Mouse (Mus musculus) cerebellum, postnatal 25 days (tissue): Measurements from ENCODE around the gene Tnfrsf21.
A peak's percentile ranks its signal among the peaks of the same experiment; 100 is the strongest.

Experiments used
- DNase-seq, 2 experiments: peaks; one replicate each; pipeline ENCODE4 v3.0.0; 2021; ENCODE audit warnings: mixed read lengths in 2 of 2

The Tnfrsf21 gene

DNA sequence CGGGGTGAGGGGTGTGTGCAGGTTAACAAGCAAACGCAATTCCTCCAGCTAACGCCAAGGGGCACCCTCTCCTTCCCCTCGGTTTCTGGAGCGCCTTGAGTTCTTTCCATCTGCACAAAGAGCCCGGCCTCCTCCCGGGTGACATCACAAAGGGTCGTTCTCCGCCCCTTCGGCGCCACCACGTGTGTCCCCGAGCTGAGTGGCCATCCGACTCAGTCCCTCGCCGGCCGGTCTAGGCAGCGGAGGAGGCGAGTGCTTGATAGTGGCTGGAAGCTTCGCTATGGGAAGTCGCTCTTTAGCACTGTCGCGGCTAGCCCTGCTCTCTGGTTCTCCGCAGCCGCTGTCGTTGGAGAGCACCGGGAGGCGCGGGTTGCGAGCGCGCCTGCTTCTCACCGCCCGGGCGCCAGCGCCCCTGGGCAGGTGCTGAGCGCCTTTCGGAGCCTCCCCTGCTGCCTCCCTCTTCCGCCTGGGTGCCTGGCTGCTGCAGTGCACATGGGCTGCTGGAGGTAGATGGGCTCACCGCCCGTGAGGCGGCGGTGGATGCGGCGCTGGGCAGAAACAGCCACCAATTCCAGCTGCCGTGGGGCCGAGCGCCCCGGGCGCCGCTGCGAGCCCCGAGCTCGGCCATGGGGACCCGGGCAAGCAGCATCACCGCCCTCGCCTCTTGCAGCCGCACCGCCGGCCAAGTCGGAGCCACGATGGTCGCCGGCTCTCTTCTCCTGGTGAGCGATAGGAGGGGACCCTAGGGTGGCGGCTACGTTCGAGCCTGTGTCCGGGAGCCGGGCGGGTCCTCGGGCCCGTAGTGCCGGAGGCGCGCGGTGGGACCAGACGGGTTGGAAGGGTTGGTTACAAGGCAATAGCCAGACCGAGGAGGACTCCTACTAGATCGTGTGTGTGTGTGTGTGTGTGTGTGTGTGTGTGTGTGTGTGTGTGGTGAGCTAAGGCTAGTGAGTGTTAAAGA lies at the start of gene Tnfrsf21:
TSS of gene Tnfrsf21 (plus strand) at position 185 of the 961 bp plus-strand sequence.
- DNase-seq, result peak; percentile 92 to 93

DNA sequence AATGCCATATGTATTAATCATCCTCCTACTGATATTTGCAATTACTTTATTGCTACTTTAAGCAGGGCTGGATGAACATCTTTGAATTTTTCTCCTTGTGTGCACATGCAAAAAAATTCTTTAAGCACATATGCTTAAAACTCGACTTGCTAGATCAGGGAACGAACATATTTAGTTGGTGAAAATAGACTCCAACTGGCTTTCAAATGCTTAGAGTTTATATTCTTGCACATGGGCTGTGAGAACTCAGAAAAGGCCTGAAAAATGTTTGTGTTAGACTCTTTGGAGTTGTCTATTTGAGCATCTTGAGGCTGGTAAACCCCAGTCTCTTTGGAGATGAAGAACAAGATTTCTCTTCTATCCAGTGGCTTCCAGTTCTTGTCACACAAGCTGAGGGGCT lies 48.2 kb upstream of the Tnfrsf21 start:
- no peak for DNase-seq

DNA sequence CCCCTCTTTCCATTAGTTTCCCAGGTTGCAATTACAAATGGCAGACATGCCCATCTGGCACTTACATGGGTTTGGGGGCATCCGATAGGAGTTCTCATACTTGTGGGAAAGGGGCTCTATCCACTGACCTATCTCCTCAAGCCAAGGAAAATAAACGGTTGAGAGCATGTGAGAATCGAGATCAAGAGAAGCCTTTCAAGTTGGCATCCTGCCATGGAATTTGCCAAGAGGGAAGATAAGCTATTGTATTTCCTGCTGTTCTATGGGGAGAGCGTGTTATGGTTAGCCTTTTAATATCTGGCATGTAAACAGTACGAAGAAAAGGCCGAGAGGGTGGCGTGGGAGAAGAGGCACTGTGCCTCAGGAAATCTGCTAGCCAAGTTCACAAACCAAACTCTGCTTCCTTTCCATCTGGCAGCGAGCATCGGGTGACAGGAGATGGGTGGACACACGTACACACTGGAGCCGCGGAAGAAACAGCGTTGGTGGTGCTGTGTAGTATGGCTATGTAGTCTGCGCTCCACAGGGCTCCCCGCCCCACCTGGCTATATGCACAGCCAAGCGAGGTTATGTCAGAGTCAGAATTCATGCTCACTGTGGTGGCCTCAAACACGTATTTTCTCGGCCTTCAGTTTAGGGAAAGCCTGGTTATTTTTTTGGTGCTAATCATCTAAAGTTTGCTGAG lies 40.9 kb upstream of the Tnfrsf21 start:
- peak; percentile 7 to 13 for DNase-seq

DNA sequence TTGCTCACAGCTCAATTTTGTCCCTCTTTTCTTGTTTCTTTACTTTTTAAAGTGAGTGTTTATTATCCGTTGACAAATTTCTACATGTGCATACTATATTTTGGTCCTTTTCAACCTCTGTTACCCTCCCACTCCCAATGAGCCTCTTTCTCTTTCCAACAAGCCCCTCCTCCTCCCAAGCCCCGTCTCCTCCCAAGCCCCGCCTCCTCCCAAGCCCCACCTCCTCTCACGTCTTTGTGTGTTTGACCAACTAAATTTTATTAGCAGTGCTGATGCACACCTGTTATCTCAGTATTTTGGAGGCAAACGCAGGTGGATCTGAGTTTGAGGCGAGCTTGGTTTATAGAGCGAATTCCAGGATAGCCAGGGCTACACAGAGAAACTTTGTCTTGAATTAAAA lies 38.6 kb upstream of the Tnfrsf21 start:
- DNase-seq, result no peak

- DNase-seq, result no peak
These were observed 38.0 kb upstream of the Tnfrsf21 start for GRCm38 (mm10) chr17:42978345-42978744.

DNA sequence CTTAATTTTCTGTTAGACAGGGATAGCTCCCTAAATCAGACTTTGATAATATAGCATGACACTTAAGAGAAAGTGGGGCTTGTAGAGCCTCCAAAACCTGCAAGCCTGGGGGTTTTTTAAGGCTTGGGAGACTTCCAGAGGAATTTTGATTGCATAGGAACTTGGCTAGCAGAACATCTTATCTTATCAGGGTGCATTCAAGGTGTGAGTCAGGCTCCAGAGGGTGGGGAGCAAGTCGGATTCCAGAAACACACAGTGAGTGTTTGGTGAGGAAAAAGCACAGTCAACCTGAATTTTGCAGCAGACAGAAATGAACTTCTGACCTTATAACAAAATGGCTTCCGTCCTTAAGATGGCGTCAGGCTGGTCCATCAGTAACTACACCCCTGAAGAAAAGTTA lies 34.5 kb upstream of the Tnfrsf21 start:
- no peak for DNase-seq

DNA sequence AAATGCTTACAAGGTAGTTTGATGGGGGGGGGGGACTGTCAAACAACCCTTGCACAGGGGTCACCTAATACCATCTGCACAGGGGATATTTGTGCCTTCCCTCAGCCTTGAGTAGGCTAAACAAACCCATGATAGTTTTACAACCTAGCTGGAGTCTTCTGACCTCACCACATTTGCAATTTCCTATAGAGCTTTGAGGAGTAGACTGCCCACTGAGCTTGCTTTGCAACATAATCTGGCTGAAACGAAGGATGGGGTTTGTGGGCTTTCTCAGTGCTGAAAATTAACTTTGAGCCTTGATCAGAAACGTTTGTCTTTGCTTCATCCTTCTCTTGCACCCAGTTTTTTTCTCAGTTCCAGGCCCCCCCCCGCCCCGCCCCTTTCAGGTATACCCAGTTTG lies 33.8 kb upstream of the Tnfrsf21 start:
- DNase-seq, result no peak

DNA sequence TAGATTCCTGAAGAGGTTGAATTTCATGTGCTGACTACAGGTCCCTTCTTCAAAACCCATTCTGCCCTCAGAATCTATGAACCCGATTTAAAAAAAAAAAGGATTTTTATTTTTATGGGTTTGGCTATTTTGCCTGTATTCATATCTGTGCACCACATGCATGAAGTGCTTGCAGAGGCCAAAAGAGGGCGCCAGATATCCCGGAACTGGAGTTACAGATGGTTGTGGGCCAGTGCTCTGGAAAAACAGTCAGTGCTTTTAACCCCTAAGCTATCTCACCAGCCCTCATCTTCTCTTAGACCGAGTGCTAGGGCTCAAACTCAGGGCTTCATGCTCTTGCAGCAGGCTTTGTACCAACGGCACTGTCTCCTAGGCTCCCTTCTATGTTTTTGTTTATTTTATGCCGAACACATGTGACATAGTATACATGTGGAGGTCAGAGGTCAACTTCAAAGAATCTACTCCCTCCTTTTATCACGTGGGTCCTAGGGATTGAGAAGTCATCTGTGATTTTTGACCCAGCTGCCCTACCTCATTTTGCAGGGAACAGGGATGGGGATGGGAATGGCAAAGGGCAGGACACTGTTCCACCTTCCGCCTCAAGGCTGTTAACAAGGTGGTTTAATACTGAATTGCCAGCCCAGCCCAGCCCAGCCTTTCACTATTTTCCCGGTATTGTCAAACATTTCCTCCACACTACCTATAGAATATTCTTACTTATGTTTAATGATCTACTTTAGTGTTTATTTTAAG lies 30.3 kb upstream of the Tnfrsf21 start:
- peak in 1 of 2 experiments; percentile 11 for DNase-seq

DNA sequence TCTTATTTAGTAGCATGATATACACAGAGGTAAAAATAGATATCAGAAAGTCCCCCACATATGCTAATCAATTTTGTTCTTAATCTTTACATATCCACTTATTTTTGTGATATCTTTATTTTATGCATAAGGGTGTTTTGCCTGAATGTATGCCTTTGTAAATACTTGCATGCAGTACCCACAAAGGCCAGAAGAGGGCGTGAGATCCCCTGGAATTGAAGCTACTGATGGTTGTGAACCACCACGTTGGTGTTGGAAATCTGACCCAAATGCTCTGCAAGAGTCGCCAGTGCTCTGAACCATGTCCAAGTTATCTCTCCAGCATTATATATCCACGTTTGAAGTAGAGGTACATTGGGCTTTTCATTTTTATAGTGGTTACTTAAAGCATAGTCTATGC lies 28.7 kb upstream of the Tnfrsf21 start:
- DNase-seq, result peak in 1 of 2 experiments; percentile 9

DNA sequence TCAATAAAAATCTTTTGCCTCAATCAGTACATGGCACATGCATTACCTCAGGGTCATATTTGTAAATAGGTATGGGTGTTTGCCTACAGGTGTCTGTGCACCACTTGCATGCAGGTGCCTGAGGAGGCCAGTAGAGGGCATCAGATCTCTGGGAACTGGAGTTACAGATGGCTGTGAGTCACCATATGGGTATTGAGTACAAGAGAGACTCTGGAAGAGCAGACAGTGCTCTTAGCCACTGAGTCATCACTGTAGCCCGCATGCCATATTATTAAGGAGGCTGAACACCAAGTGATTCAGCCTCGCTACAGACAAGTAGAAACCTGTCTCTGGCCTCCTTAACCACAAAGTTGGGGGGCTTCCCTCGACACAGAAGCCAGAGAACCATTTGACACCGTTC lies 26.4 kb upstream of the Tnfrsf21 start:
- no peak for DNase-seq

DNA sequence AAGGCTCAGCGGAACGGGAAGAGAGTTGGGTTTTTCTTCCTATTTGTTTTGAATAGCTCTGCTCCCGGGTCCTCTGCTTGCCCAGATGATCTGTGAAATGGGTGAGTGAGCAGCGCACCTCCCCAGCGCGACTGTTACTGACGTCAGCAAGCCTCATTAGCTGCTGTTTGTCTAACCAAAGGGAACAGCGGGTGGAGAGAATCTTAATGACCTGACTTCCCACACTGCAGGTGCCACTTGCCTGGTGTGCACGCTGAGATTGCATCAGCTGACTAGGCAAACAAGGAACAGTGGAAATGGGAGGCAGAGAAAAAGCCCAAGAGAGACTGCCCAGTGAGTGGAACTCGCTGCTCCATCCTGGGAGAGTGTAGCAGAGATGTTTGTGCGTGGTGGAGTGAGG lies 25.2 kb upstream of the Tnfrsf21 start:
- no peak for DNase-seq

DNA sequence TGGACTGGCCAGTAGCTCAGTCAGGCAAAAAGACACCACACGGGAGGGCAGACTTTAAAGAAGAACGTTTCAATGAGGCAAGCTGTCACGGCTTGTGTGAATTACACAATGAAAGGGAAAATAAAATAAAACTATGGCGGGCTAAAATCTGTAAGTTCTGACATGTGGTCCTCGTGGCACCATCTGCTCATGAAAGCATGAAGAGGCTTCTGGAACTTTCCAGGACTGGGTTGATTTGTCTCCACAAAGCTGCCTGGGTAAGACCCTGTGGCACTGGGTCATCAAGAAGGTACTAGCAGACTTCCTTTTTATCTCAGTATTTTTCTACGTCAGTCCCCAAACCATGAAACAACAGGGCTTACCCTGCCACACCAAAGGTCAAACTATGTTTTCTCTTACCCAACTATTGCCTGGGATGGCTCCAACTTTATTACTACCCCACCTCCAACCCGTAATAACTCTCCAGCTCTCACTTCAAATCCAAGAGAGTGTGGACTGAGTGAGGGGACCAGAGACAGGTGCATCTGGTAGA lies 16.8 kb upstream of the Tnfrsf21 start:
- no peak for DNase-seq

DNA sequence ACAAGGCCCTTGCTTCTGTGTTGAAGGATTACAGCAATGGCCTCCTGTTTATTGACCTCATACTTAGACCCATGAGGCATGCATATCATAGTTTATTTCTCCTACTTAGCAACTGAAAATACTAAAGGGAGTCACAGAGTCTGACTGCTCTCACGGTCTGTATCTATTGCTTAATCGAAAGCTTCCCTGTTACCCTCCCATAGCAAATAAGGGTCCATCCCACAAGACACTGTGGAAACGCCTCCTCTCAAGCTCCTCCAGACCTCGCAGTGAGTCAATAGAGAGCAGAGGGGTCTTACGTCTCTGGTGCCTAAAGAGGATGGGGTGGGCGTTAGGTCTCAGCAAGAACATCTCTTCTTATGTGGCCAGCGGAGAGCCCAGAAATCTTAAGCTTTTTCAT lies 15.8 kb upstream of the Tnfrsf21 start:
- no peak for DNase-seq

- DNase-seq, result peak; percentile 59 to 78
These were observed 3.6 kb upstream of the Tnfrsf21 start for GRCm38 (mm10) chr17:43012718-43013117.

DNA sequence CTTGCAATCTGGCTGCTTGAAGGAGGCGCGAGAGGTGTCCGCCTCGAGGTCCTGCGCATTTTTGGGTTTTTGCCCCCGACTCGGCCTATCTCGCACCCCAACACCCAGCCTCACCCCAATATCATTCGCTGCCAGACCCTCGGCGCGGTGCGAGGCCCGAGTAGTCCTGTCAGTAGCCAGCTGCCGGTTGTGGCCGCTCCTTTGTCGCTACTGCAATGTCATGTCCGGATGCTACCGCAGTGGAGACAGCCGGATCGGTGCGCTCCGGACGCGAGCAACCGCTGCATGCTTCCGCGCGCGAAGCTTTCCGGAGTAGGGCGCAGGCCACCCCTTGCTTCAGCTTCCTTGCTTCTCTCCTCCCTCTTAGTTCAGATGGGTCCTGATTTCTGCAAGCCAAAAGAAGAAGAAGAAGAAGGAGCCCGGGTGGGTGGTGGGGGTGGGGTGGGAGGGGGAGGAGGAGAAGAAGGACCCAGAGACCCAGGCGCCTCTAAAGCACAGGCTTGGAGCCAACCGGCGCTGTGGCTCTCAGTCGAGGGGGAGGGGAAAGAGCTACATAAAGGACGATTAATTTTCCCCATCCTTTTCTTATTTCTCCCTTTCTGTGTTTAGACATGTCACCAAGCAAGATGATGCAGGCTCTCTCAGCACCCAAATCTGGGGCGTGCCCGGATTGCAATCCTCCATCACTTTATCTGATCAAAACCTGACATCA lies 1.1 kb downstream of the Tnfrsf21 start:
- DNase-seq, result peak; percentile 63 to 65

GRCm38 (mm10) chr17:43018071-43018470 lies 1.7 kb downstream of the Tnfrsf21 start:
- no peak for DNase-seq

DNA sequence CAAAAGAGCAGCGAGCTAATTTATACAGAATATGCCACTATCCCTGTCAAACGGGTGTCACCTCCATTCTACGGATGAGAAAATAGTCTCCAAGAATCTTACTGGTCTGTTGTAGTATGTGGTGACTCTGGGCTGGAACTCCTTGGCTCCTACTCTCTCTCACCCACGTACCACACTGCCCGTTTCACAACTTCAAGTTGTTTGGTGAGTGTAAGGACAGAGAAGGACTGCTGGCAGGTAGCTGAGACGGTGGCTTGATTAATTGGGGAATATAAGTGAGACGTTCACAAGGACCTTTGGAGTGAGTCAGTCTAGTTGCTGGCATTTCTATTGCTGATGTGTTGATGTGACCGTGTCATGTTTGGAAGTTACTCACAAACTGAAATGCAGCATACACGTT lies 3.3 kb downstream of the Tnfrsf21 start:
- DNase-seq, result no peak

GRCm38 (mm10) chr17:43021017-43021416 lies 4.7 kb downstream of the Tnfrsf21 start:
- DNase-seq, result no peak

DNA sequence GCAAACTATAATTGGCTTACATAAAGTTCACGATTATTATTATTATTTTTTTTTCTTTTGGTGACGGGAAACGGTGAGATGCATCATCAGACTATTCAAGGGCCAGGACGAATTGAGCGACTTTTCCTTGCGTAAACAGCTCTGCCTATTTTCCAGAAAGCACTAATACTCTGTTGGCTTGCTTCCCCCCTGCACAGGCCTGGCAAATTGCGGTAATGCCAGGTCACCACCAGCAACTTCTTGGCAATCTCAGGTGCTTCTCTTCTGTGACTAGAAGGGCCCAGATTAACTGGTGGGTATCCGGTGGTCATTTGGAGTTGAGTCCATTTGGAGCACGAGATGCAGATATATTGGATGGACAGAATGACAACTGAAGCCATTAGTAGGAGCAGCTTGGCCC lies 5.7 kb downstream of the Tnfrsf21 start:
- no peak for DNase-seq

GRCm38 (mm10) chr17:43023637-43024217 lies 7.4 kb downstream of the Tnfrsf21 start:
- no peak for DNase-seq

- DNase-seq, result no peak
These were observed 8.2 kb downstream of the Tnfrsf21 start for GRCm38 (mm10) chr17:43024531-43024930.

DNA sequence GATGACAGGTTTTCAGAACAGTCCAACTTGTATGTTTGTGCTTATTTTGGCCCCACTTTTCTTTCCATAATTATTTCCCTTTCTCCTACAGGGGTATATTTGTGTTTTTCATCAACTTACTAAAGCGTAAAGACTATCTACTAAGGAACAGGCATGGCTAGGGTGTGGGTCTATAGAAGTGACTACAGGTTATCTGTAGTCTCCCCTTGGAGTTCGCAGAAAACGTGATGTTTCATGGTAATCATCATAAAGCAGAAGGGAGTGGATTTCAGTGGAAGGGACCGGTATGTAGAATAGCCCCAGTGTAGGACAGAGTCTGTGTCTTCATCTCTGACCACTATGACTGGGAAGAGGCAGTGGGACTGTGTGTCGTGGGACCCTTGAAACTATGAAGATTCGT lies 8.7 kb downstream of the Tnfrsf21 start:
- DNase-seq, result no peak
